Mouse (Mus musculus): ENCODE measurements around the gene Chkb. TPM values are rescaled to one million over a fixed set of nuclear protein-coding genes. Genes with fewer than 3 reads are reported as not detected.

The Chkb gene
- 54.5 and 56.0 TPM in 2 replicates for polyA plus RNA-seq (2014; fragmentation: Nextera tagmentation; extraction: Ambion mirVana)

DNA sequence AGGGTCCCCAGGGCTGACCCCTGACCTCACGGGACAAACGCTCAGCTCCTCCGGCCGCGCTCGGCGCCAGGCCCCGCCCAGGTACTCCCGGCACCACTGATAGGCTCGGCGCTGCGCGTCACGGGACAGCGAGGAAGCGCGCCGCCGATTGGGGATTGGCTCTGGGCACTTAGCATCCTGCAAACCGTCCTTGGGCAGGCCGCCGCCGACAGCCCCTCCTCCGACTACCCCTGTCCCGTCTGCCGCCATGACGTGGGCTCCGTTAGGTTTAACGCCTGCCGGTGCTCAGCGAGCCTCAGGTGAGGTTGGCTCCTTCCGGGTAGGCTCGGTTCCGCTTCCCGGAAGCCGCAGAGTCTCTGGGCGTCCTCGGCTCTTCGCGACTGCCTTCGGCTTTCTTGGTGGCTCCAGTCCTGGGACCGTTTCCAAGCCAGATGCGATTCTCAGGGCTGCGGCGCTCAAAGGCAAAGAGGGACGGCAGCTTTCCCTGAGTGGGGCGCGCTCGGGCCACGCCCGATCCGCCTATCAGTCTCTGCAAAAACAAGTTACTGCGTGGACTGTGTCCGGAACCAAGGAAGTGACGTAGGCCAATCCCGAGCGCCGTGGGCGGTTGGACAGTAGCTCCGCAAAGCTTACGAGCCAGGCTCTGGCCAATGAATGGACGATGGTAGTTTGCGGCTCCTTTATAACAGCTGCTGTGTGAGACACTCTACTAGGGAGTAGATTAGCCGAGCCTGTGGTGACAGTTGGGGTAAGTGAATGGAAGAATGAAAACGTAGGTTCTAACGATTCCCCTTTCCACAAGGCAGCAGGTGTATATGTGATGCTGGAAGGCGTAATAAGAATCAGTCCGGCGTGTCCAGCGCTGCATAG, at the start of gene Chkb, which contains the start of the genes C730034F03Rik and Gm44502:
Gene Chkb, minus strand, starts transcription at position 557 of the 870 bp plus-strand sequence.
Gene C730034F03Rik, plus strand, starts transcription at position 238 of the 870 bp plus-strand sequence.
Gene Gm44502, minus strand, starts transcription at position 345 of the 870 bp plus-strand sequence.
- Histone ChIP-seq H3K27ac (ENCODE audit: low read depth, low read length) (peak within 1 kb of the TSS; percentile 93), H3K4me3 (ENCODE audit: low read depth, low read length) (peak within 1 kb of the TSS; percentile 79), H3K4me2 (ENCODE audit: low read depth, low read length, severe bottlenecking) (peak within 1 kb of the TSS; percentile 93), H3K9ac (ENCODE audit: low read length) (peak within 1 kb of the TSS; percentile 79), H3K9me3 (ENCODE audit: control insufficient read depth, low read length) (no peaks in the 10 kb centered on the region), H3K36me3 (ENCODE audit: control insufficient read depth, insufficient read depth, low read length) (no peaks in the 10 kb centered on the region; the same call in 1 of the 2 replicates), H3K27me3 (ENCODE audit: control insufficient read depth, insufficient read depth, low read length) (no peaks in the 10 kb centered on the region), H3K4me1 (replicated peaks; ENCODE audit: control insufficient read depth, insufficient read depth, low read length) (peaks cover 8% of the 10 kb centered on the region; the same call in 1 of the 2 replicates)
- peak; percentile 95 for DNase-seq (ENCODE audit: low spot score)
- under 1% methylated on average over 59 of the region's 70 CpGs for WGBS
- peak; percentile 93 for ATAC-seq (replicated peaks; ENCODE audit: low FRiP score)

- Histone ChIP-seq H3K27me3 (ENCODE audit: control insufficient read depth, insufficient read depth, low read length) (no peaks in the 10 kb centered on the region), H3K9ac (ENCODE audit: low read length) (no peak overlapping the region), H3K4me1 (replicated peaks; ENCODE audit: control insufficient read depth, insufficient read depth, low read length) (peaks cover 3% of the 10 kb centered on the region; the same call in 1 of the 2 replicates), H3K4me2 (ENCODE audit: low read depth, low read length, severe bottlenecking) (no peak overlapping the region), H3K9me3 (ENCODE audit: control insufficient read depth, low read length) (no peaks in the 10 kb centered on the region), H3K27ac (ENCODE audit: low read depth, low read length) (no peak overlapping the region), H3K36me3 (ENCODE audit: control insufficient read depth, insufficient read depth, low read length) (no peaks in the 10 kb centered on the region), H3K4me3 (ENCODE audit: low read depth, low read length) (no peak overlapping the region)
- no peak for DNase-seq (ENCODE audit: low spot score)
- no peak for ATAC-seq (replicated peaks; ENCODE audit: low FRiP score)
- WGBS = 82% methylated on average over 3 of the region's 3 CpGs
These were observed 48.9 kb upstream of the Chkb start for GRCm38 (mm10) chr15:89478622-89479021.

GRCm38 (mm10) chr15:89477806-89478205, 48.1 kb upstream of the Chkb start:
- Histone ChIP-seq H3K9me3 (ENCODE audit: control insufficient read depth, low read length) (no peaks in the 10 kb centered on the region), H3K4me3 (ENCODE audit: low read depth, low read length) (no peak overlapping the region), H3K36me3 (ENCODE audit: control insufficient read depth, insufficient read depth, low read length) (no peaks in the 10 kb centered on the region), H3K4me2 (ENCODE audit: low read depth, low read length, severe bottlenecking) (no peak overlapping the region), H3K27ac (ENCODE audit: low read depth, low read length) (no peak overlapping the region), H3K27me3 (ENCODE audit: control insufficient read depth, insufficient read depth, low read length) (no peaks in the 10 kb centered on the region), H3K9ac (ENCODE audit: low read length) (no peak overlapping the region), H3K4me1 (replicated peaks; ENCODE audit: control insufficient read depth, insufficient read depth, low read length) (peaks cover 3% of the 10 kb centered on the region; the same call in 1 of the 2 replicates)
- 45% methylated on average over 8 of the region's 8 CpGs for WGBS
- DNase-seq (ENCODE audit: low spot score) = no peak
- ATAC-seq (replicated peaks; ENCODE audit: low FRiP score) = no peak

DNA sequence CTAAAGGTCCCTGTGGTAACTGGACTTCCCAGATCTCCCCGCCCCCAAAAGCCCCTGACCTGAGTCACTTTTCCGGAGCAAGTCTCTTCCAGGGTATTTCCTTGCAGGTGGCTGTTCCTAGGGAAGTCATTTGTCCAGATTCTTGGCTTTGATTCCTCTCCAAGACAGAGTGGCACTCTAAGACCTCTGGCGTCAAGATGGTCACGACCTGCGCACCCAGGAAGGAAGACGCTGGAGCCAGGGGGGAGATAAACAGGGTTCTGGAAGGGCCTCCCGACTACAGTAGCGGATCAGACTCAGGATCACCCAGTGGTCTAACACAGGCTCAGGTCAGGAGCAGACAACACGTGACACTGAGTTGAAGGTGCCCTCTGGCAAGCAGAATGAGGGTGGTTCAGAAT, 47.4 kb upstream of the Chkb start, which contains the start of gene Arsa:
Gene Arsa, minus strand, starts transcription at position 335 of the 401 bp plus-strand sequence.
- Histone ChIP-seq H3K4me1 (replicated peaks; ENCODE audit: control insufficient read depth, insufficient read depth, low read length) (peaks cover 3% of the 10 kb centered on the region; the same call in 1 of the 2 replicates), H3K36me3 (ENCODE audit: control insufficient read depth, insufficient read depth, low read length) (no peaks in the 10 kb centered on the region), H3K27me3 (ENCODE audit: control insufficient read depth, insufficient read depth, low read length) (no peaks in the 10 kb centered on the region), H3K9me3 (ENCODE audit: control insufficient read depth, low read length) (no peaks in the 10 kb centered on the region), H3K4me3 (ENCODE audit: low read depth, low read length) (peak within 1 kb of the TSS; percentile 57), H3K9ac (ENCODE audit: low read length) (peak within 1 kb of the TSS; percentile 66), H3K27ac (ENCODE audit: low read depth, low read length) (peak within 1 kb of the TSS; percentile 27; the same call in 1 of the 2 replicates), H3K4me2 (ENCODE audit: low read depth, low read length, severe bottlenecking) (peak within 1 kb of the TSS; percentile 81)
- DNase-seq (ENCODE audit: low spot score) (no peak), ATAC-seq (replicated peaks; ENCODE audit: low FRiP score) (no peak)
- WGBS = 36% methylated on average over 9 of the region's 9 CpGs

DNA sequence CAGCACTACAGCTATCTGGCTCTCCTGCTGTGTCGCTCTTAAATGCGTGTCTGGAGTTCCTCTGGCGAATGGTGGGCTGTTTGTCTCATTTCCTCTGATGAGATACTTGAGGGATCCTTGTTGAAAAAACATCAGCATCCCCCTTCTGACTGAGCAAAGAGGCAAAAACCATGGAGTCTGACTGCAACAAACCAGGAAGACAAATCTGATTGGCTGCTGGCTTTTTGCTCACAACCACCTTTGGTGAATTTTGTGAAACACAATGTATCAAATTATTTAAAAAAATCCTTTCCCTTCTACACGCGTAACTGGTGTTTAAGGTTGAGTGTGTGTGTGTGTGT, 46.7 kb upstream of the Chkb start:
- 9% methylated on average over 5 of the region's 5 CpGs for WGBS
- H3K27ac ChIP-seq (ENCODE audit: low read depth, low read length) = peak overlapping the region; percentile 27; the same call in 1 of the 2 replicates

GRCm38 (mm10) chr15:89475611-89476474, 46.1 kb upstream of the Chkb start:
- Histone ChIP-seq H3K27ac (ENCODE audit: low read depth, low read length) (peak overlapping the region; percentile 27; the same call in 1 of the 2 replicates), H3K4me2 (ENCODE audit: low read depth, low read length, severe bottlenecking) (peak overlapping the region; percentile 81), H3K27me3 (ENCODE audit: control insufficient read depth, insufficient read depth, low read length) (no peaks in the 10 kb centered on the region), H3K9ac (ENCODE audit: low read length) (peak overlapping the region; percentile 66), H3K36me3 (ENCODE audit: control insufficient read depth, insufficient read depth, low read length) (no peaks in the 10 kb centered on the region), H3K4me3 (ENCODE audit: low read depth, low read length) (peak overlapping the region; percentile 57), H3K4me1 (replicated peaks; ENCODE audit: control insufficient read depth, insufficient read depth, low read length) (peaks cover 3% of the 10 kb centered on the region; the same call in 1 of the 2 replicates), H3K9me3 (ENCODE audit: control insufficient read depth, low read length) (no peaks in the 10 kb centered on the region)
- 8% methylated on average over 43 of the region's 44 CpGs for WGBS
- DNase-seq (ENCODE audit: low spot score) (peak; percentile 94), ATAC-seq (replicated peaks; ENCODE audit: low FRiP score) (peak; percentile 98)

More for the DNA sequence above, 46.7 kb upstream of the Chkb start:
- H3K4me2 ChIP-seq (ENCODE audit: low read depth, low read length, severe bottlenecking) = peak overlapping the region; percentile 81
- no peaks in the 10 kb centered on the region for H3K9me3 ChIP-seq (ENCODE audit: control insufficient read depth, low read length)
- H3K9ac ChIP-seq (ENCODE audit: low read length) = peak overlapping the region; percentile 66
- DNase-seq (ENCODE audit: low spot score) (no peak), ATAC-seq (replicated peaks; ENCODE audit: low FRiP score) (no peak)
- no peaks in the 10 kb centered on the region for H3K27me3 ChIP-seq (ENCODE audit: control insufficient read depth, insufficient read depth, low read length)
- no peaks in the 10 kb centered on the region for H3K36me3 ChIP-seq (ENCODE audit: control insufficient read depth, insufficient read depth, low read length)
- H3K4me3 ChIP-seq (ENCODE audit: low read depth, low read length) = peak overlapping the region; percentile 57
- peaks cover 3% of the 10 kb centered on the region; the same call in 1 of the 2 replicates for H3K4me1 ChIP-seq (replicated peaks; ENCODE audit: control insufficient read depth, insufficient read depth, low read length)

DNA sequence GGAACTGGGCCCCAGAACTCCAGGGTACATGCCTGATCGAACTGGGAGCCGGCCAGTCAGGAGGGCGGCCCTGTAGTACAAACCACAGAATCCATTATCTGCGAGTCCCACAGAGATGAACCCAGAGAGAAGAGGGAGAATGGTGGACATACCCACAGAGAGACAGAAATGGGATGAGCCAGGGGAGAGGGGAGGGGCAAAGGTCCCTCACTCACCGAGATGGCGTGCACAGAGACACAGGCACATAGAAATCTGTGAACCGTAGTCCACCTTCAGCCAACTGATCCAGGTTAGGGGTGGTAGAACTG, 45.5 kb upstream of the Chkb start:
- 92% methylated on average over 7 of the region's 7 CpGs for WGBS
- H3K4me1 ChIP-seq (replicated peaks; ENCODE audit: control insufficient read depth, insufficient read depth, low read length) = peaks cover 3% of the 10 kb centered on the region; the same call in 1 of the 2 replicates
- peak overlapping the region; percentile 66; the same call in 1 of the 2 replicates for H3K9ac ChIP-seq (ENCODE audit: low read length)
- no peak overlapping the region; the same call in 1 of the 2 replicates for H3K4me3 ChIP-seq (ENCODE audit: low read depth, low read length)
- H3K4me2 ChIP-seq (ENCODE audit: low read depth, low read length, severe bottlenecking) = peak overlapping the region; percentile 81
- H3K9me3 ChIP-seq (ENCODE audit: control insufficient read depth, low read length) = no peaks in the 10 kb centered on the region
- no peak overlapping the region for H3K27ac ChIP-seq (ENCODE audit: low read depth, low read length)
- DNase-seq (ENCODE audit: low spot score) (no peak), ATAC-seq (replicated peaks; ENCODE audit: low FRiP score) (peak; percentile 4; the same call in 1 of the 2 replicates)
- H3K36me3 ChIP-seq (ENCODE audit: control insufficient read depth, insufficient read depth, low read length) = no peaks in the 10 kb centered on the region
- H3K27me3 ChIP-seq (ENCODE audit: control insufficient read depth, insufficient read depth, low read length) = no peaks in the 10 kb centered on the region
